Mouse (Mus musculus) ES-E14 (cell line): ENCODE measurements around the gene Mchr1.

Experiments
- HCFC1 ChIP-seq: IDR thresholded peaks from 2 replicates; pipeline ENCODE4 v1.6.1; 2012; ENCODE audit warnings: low read length, inconsistent platforms, borderline replicate concordance; ENCODE audit not compliant: insufficient read depth
- MAFK ChIP-seq: IDR thresholded peaks from 2 replicates; pipeline ENCODE4 v1.6.1; 2014; ENCODE audit warnings: mild to moderate bottlenecking, low read depth, low read length, inconsistent platforms; ENCODE audit not compliant: insufficient read depth
- ZC3H11A ChIP-seq: IDR thresholded peaks from 2 replicates; pipeline ENCODE4 v1.6.1; 2012; ENCODE audit warnings: low read depth, mild to moderate bottlenecking, inconsistent platforms, low read length, borderline replicate concordance
- ZNF384 ChIP-seq: IDR thresholded peaks from 2 replicates; pipeline ENCODE4 v1.6.1; 2012; ENCODE audit warnings: low read depth, low read length, inconsistent platforms

DNA sequence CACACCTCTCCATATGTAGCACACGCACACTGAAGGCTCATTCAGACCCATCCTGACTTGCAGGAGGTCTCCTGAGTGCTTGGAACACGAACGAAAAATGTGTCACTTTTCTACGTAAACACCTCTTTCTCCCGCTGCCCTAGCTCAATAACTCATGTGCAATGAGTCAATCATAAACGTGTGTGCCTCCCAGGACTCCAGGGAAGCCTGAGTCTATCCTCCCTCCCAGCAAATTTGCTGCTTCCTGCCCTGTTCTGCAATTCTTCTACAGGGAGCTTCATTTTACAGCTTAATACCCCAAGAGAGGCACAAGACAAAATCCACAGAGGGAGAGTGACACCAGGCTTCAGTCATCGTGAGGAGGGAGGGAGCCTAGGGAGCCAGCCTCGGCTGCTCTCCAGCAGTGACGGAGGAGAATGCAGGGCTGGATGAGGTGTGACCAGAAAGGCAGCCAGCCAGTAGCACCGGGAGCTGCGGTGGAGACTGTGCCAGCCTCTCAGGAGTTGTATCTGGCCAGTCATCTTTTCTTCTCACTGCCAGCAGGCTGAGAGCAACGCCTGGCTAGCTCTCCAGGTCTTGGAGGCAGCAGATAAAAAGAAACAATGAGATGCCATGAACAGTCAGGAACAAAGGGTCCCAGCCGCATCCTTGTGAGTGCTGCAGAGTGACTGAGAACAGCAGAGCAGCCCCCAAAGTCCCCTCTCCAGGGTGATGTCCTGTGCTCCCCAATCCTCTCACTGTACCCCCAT, 37.2 kb downstream of the Mchr1 start:
- TF ChIP-seq ZC3H11A (no peak), HCFC1 (no peak), MAFK (no peak), ZNF384 (no peak)
